Mouse (Mus musculus): ENCODE results near the gene Rreb1.

- TF ChIP-seq EP300 (IDR thresholded peaks at IDR 0.05; ENCODE audit: insufficient read depth, low read depth, low read length) (no peak), POLR2A (IDR thresholded peaks at IDR 0.05; ENCODE audit: insufficient read depth, low read length) (no peak), CTCF (IDR thresholded peaks at IDR 0.05; ENCODE audit: low read depth, low read length) (no peak)
These were observed 77.1 kb downstream of the Rreb1 start for GRCm38 (mm10) chr13:37855221-37855757.

Data from ES-Bruce4 (cell line).